Mouse (Mus musculus): ENCODE results near the gene Mefv.

DNA sequence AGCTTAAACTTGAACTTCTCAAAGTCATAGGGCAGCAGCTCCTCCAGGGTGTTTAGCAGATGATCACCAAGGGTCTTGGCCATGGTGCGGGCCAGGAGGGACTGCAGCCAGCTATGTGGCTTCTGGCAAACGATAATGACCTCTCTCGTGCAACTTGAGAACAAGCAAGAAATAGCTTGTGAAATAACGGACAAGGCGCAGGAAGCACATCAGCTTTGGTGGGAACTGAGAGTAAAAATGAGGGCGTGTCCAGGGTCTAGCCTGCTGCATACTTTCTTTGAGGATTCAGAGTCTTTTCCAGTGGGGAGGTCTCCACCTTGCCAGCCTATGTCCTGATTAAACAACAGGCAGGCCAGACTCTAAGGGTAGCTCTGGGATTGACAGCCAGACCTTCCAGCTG is at the start of gene Mefv:
- TF ChIP-seq CTCF (IDR thresholded peaks at IDR 0.05; ENCODE audit: low read depth, low read length) (no peak), POLR2A (IDR thresholded peaks at IDR 0.05; ENCODE audit: extremely low read depth, insufficient read depth, low read length) (no peak)
